Mouse (Mus musculus) ES-Bruce4 (cell line): ENCODE data around the gene Cdkal1.

Source experiments
- CTCF ChIP-seq: IDR thresholded peaks from one replicate; pipeline ENCODE4 v1.8.1; 2011; ENCODE audit warnings: low read depth, low read length
- EP300 ChIP-seq: IDR thresholded peaks from 2 replicates; pipeline ENCODE4 v1.6.1; 2011; ENCODE audit warnings: low read depth, low read length; ENCODE audit not compliant: insufficient read depth
- POLR2A ChIP-seq: IDR thresholded peaks from one replicate; pipeline ENCODE4 v1.8.1; 2011; ENCODE audit warnings: low read length; ENCODE audit not compliant: insufficient read depth

DNA sequence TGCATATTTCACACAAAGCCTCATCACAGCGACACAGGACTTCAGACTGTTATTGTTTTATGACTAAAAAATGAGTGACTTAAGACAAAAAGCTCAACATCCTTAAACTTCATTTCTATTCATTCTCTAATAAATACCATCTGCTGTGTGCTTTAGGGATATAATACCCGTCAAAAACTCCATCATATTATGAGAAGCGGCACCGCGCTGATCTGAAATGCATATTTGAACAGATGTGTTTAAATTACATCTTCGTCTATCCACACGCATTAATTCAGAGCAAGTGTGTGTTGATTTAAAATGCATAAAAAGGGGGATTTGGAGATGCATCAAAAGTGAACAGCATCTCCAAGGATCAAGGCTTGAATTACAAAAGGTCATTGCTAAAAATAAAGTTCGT lies 365.1 kb downstream of the Cdkal1 start:
- no peak for TF ChIP-seq EP300
- no peak for TF ChIP-seq POLR2A
- no peak for TF ChIP-seq CTCF
